Mouse (Mus musculus): ENCODE data around the gene Acsl3.

GRCm38 (mm10) chr1:78664326-78664725 is 6.7 kb downstream of the Acsl3 start:
- TF ChIP-seq POLR2A (IDR thresholded peaks at IDR 0.05; ENCODE audit: insufficient read depth, low read depth, low read length) (no peak), CTCF (IDR thresholded peaks at IDR 0.05) (no peak)
